Mouse (Mus musculus) C2C12 (cell line): ENCODE data around the gene Cldn9.

Experiments used
- CEBPB ChIP-seq: IDR thresholded peaks from one replicate; pipeline ENCODE4 v1.6.1; 2011; ENCODE audit warnings: low read depth, mild to moderate bottlenecking, control low read depth, moderate library complexity
- CTCF ChIP-seq: IDR thresholded peaks from one replicate; pipeline ENCODE4 v1.5.1; 2011; ENCODE audit not compliant: control insufficient read depth, insufficient read depth, insufficient read length
- FOSL1 ChIP-seq: IDR thresholded peaks from one replicate; pipeline ENCODE4 v1.8.0; 2011; ENCODE audit warnings: mild to moderate bottlenecking, low read length; ENCODE audit not compliant: poor library complexity, insufficient read depth, severe bottlenecking
- MAX ChIP-seq: IDR thresholded peaks from one replicate; pipeline ENCODE4 v1.6.1; 2011; ENCODE audit warnings: mild to moderate bottlenecking, control low read depth
- MYOG ChIP-seq: IDR thresholded peaks from one replicate; pipeline ENCODE4 v1.6.1; 2011; ENCODE audit not compliant: control insufficient read depth, insufficient read length; ENCODE audit errors: extremely low read depth
- USF1 ChIP-seq: IDR thresholded peaks from one replicate; pipeline ENCODE4 v1.6.1; 2011; ENCODE audit warnings: low read depth, mild to moderate bottlenecking, control low read depth, moderate library complexity

DNA sequence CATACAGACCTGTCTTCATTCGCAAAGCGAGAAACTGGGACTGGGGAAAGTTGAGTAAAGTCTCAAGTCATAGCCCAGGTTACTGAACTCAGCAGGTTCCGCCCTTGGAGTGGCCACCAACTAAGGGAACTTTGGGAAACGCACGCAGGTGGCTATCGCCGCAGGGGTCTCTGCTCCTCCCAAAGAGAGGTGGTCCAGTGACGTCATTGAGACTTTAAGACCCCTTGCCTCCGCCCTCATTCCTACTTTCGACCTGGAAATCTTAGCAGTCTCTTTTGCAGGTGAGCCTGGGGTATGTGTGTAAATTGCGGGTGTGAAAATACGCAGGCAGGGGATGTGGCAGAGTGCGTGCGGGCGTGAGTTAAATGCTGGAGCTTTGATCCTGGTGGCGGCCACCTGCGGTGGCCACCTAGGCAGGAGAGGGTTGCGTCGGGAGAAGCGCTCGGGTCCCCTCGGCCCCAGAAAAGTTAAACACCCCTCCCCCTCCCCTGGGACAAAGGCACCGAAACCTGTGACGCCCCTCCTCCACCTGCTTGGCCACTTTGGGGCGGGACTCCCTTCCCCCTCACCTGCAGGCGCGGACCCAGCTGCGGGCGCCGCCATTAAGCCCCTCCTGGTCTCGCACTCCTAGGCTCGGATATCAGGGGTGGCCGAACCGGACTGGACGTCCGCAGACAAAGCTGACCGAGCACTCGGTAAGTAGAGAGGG, 4.5 kb downstream of the Cldn9 start, which contains the start of gene Cldn6:
- TF ChIP-seq CEBPB (no peak), CTCF (no peak), USF1 (no peak), MAX (no peak), FOSL1 (no peak), MYOG (no peak)
